23 mouse cellular contexts compared by ENCODE assay signal in genomic region chr2:173049231-173049630, GRCm38 (mm10). TPM values are rescaled to one million over a fixed set of nuclear protein-coding genes. Genes with fewer than 3 reads are reported as not detected.
DNase-seq lines count a peak whose midpoint lies in the region; ATAC-seq lines count a peak whose summit lies in the region.
"Had no signal": no experiment of that assay in that cellular context is flagged by ENCODE, and none has a peak within 500 bp of the region (broad histone marks: within the 10 kb centered on the region; RNA-seq: fewer than 3 reads in every experiment).

No protein-coding gene starts in this region.

- ATAC-seq in heart, embryonic 15.5 days (replicated peaks; ENCODE audit: insufficient number of reproducible peaks, insufficient read depth, low FRiP score, low read depth) = no peak
- ATAC-seq in heart, embryonic 12.5 days (ENCODE audit: insufficient number of reproducible peaks, low FRiP score) = no peak
- ATAC-seq in liver, embryonic 13.5 days (ENCODE audit: low read depth) = no peak
- ATAC-seq in liver, embryonic 11.5 days (replicated peaks; ENCODE audit: low FRiP score) = no peak
- ATAC-seq in embryonic facial prominence, embryonic 13.5 days (ENCODE audit: insufficient number of reproducible peaks, insufficient read depth, low FRiP score, low TSS enrichment, low read depth) = no peak
- ATAC-seq: inflammation-experienced regulatory T-cells, adult 6 months; lung, postnatal 0 days had no signal

- H3K36me3 ChIP-seq in heart, embryonic 15.5 days = no peaks in the 10 kb centered on the region
- H3K36me3 ChIP-seq in heart, embryonic 12.5 days = no peaks in the 10 kb centered on the region
- no peaks in the 10 kb centered on the region for H3K36me3 ChIP-seq in liver, embryonic 13.5 days
- H3K36me3 ChIP-seq in liver, embryonic 11.5 days (ENCODE audit: control insufficient read depth, insufficient read depth, low read length) = no peaks in the 10 kb centered on the region
- no peaks in the 10 kb centered on the region for H3K36me3 ChIP-seq in embryonic facial prominence, embryonic 13.5 days
- H3K36me3 ChIP-seq: embryonic facial prominence, embryonic 15.5 days; hindbrain, embryonic 12.5 days; limb, embryonic 10.5 days; midbrain, embryonic 12.5 days; neural tube, embryonic 13.5 days had no signal

- no peaks in the 10 kb centered on the region for H3K9me3 ChIP-seq in heart, embryonic 15.5 days (replicated peaks)
- H3K9me3 ChIP-seq in heart, embryonic 12.5 days (replicated peaks) = no peaks in the 10 kb centered on the region
- no peaks in the 10 kb centered on the region for H3K9me3 ChIP-seq in liver, embryonic 13.5 days (replicated peaks)
- no peaks in the 10 kb centered on the region for H3K9me3 ChIP-seq in liver, embryonic 11.5 days (ENCODE audit: control insufficient read depth, low read length)
- H3K9me3 ChIP-seq in embryonic facial prominence, embryonic 13.5 days = no peaks in the 10 kb centered on the region
- H3K9me3 ChIP-seq: embryonic facial prominence, embryonic 15.5 days; hindbrain, embryonic 12.5 days; limb, embryonic 10.5 days; midbrain, embryonic 12.5 days; neural tube, embryonic 13.5 days had no signal

- no peaks in the 10 kb centered on the region for H3K27me3 ChIP-seq in heart, embryonic 15.5 days
- no peaks in the 10 kb centered on the region for H3K27me3 ChIP-seq in heart, embryonic 12.5 days (replicated peaks)
- H3K27me3 ChIP-seq in liver, embryonic 13.5 days = 0 out of 2 replicates have a peak, but pooled peaks cover 5% of the 10 kb centered on the region
- H3K27me3 ChIP-seq in liver, embryonic 11.5 days (replicated peaks; ENCODE audit: control insufficient read depth, insufficient read depth, low read length) = no peaks in the 10 kb centered on the region; the same call in 1 of the 2 replicates
- H3K27me3 ChIP-seq in embryonic facial prominence, embryonic 13.5 days = no peaks in the 10 kb centered on the region
- H3K27me3 ChIP-seq: embryonic facial prominence, embryonic 15.5 days; neural tube, embryonic 13.5 days had no signal

- H3K4me2 ChIP-seq in heart, embryonic 15.5 days = no peak overlapping the region
- no peak overlapping the region for H3K4me2 ChIP-seq in heart, embryonic 12.5 days
- no peak overlapping the region for H3K4me2 ChIP-seq in liver, embryonic 13.5 days
- no peak overlapping the region for H3K4me2 ChIP-seq in liver, embryonic 11.5 days
- H3K4me2 ChIP-seq in embryonic facial prominence, embryonic 13.5 days = no peak overlapping the region
- H3K4me2 ChIP-seq: embryonic facial prominence, embryonic 15.5 days; hindbrain, embryonic 12.5 days; midbrain, embryonic 12.5 days; neural tube, embryonic 13.5 days had no signal

- 58% methylated on average over 3 of the region's 3 CpGs for WGBS in heart, embryonic 15.5 days
- WGBS in heart, embryonic 12.5 days = 64% methylated on average over 3 of the region's 3 CpGs
- 70% methylated on average over 3 of the region's 3 CpGs for WGBS in liver, embryonic 13.5 days (ENCODE audit: insufficient replicate concordance)
- 83% methylated on average over 3 of the region's 3 CpGs for WGBS in liver, embryonic 11.5 days
- 74% methylated on average over 3 of the region's 3 CpGs for WGBS in embryonic facial prominence, embryonic 13.5 days

- peak; percentile 3 for DNase-seq in adrenal gland, postnatal 10 days
- no peak for DNase-seq in adrenal gland, adult 18-20 months (ENCODE audit: low spot score in 2 of 2)
- no peak for DNase-seq in liver, embryonic 13.5 days
- no peak for DNase-seq in liver, embryonic 11.5 days (ENCODE audit: low spot score)
- no peak for DNase-seq in thymus, postnatal 14 days
- DNase-seq: adrenal gland, adult 2 months; cerebellum, adult 11 months; cerebellum, postnatal 10 days; kidney, postnatal 4 days; layer of hippocampus, adult 9-11 months; thymus, adult 2 months had no signal

- H3K4me1 ChIP-seq in heart, embryonic 15.5 days (replicated peaks) = peaks cover 66% of the 10 kb centered on the region
- peaks cover 71% of the 10 kb centered on the region for H3K4me1 ChIP-seq in heart, embryonic 12.5 days (replicated peaks)
- H3K4me1 ChIP-seq in liver, embryonic 13.5 days (replicated peaks) = peaks cover 71% of the 10 kb centered on the region
- peaks cover 29% of the 10 kb centered on the region for H3K4me1 ChIP-seq in liver, embryonic 11.5 days (replicated peaks; ENCODE audit: control insufficient read depth, insufficient read depth, low read length)
- peaks cover 18% of the 10 kb centered on the region for H3K4me1 ChIP-seq in embryonic facial prominence, embryonic 13.5 days

- H3K4me3 ChIP-seq in heart, embryonic 15.5 days = no peak overlapping the region
- no peak overlapping the region for H3K4me3 ChIP-seq in heart, embryonic 12.5 days
- no peak overlapping the region for H3K4me3 ChIP-seq in liver, embryonic 13.5 days (replicated peaks)
- no peak overlapping the region for H3K4me3 ChIP-seq in liver, embryonic 11.5 days (ENCODE audit: low read depth, low read length)
- no peak overlapping the region for H3K4me3 ChIP-seq in embryonic facial prominence, embryonic 13.5 days
- H3K4me3 ChIP-seq: embryonic facial prominence, embryonic 15.5 days; hindbrain, embryonic 12.5 days; left cerebral cortex, adult 2 months; limb, embryonic 10.5 days; midbrain, embryonic 12.5 days; neural tube, embryonic 13.5 days had no signal

- H3K9ac ChIP-seq in heart, embryonic 15.5 days = no peak overlapping the region
- no peak overlapping the region for H3K9ac ChIP-seq in heart, embryonic 12.5 days
- no peak overlapping the region for H3K9ac ChIP-seq in liver, embryonic 13.5 days
- no peak overlapping the region for H3K9ac ChIP-seq in liver, embryonic 11.5 days (ENCODE audit: low read depth, low read length)
- 0 out of 2 replicates have a peak overlapping the region, but pooled peaks have one; percentile 6 for H3K9ac ChIP-seq in embryonic facial prominence, embryonic 13.5 days
- H3K9ac ChIP-seq: embryonic facial prominence, embryonic 15.5 days; hindbrain, embryonic 12.5 days; liver, embryonic 14.5 days; midbrain, embryonic 12.5 days; neural tube, embryonic 13.5 days had no signal

- H3K27ac ChIP-seq in heart, embryonic 15.5 days = peak overlapping the region; percentile 7; the same call in 1 of the 2 replicates
- H3K27ac ChIP-seq in heart, embryonic 12.5 days (ENCODE audit: poor library complexity, severe bottlenecking) = no peak overlapping the region; the same call in 1 of the 2 replicates
- H3K27ac ChIP-seq in liver, embryonic 13.5 days = peak overlapping the region; percentile 70
- no peak overlapping the region for H3K27ac ChIP-seq in liver, embryonic 11.5 days (ENCODE audit: low read depth, low read length)
- no peak overlapping the region for H3K27ac ChIP-seq in embryonic facial prominence, embryonic 13.5 days
- H3K27ac ChIP-seq: embryonic facial prominence, embryonic 15.5 days; hindbrain, embryonic 12.5 days; left cerebral cortex, adult 2 months; midbrain, embryonic 12.5 days; neural tube, embryonic 13.5 days had no signal

RNA-seq across cellular contexts. Expression of gene Rbm38, which starts 28.9 kb away (rescaled TPM):
- 10 to 100 TPM; 25.3 to 39.6 TPM for total RNA-seq in adrenal gland, postnatal 10 days (2021)
- 10 to 100 TPM; 14.8 to 21.2 TPM for total RNA-seq in adrenal gland, adult 18-20 months (2021)
- 108 and 120 TPM in 2 replicates for polyA plus RNA-seq in heart, embryonic 15.5 days (2015; fragmentation: Nextera tagmentation; extraction: Ambion mirVana)
- 146 and 147 TPM in 2 replicates for polyA plus RNA-seq in heart, embryonic 12.5 days (2016; fragmentation: Nextera tagmentation; extraction: Ambion mirVana)
- 260 and 311 TPM in 2 replicates for polyA plus RNA-seq in liver, embryonic 13.5 days (2015; fragmentation: Nextera tagmentation; extraction: Ambion mirVana)
- 209 and 222 TPM in 2 replicates for polyA plus RNA-seq in liver, embryonic 11.5 days (2014; fragmentation: Nextera tagmentation; extraction: Ambion mirVana)
- polyA plus RNA-seq in embryonic facial prominence, embryonic 13.5 days (2015; fragmentation: Nextera tagmentation; extraction: Ambion mirVana) = 24.2 and 25.8 TPM in 2 replicates

RNA-seq across cellular contexts. Expression of gene Rae1, which starts 49.3 kb away (rescaled TPM):
- 10 to 100 TPM; 51.6 to 54.8 TPM for total RNA-seq in adrenal gland, postnatal 10 days (2021)
- 10 to 100 TPM; 54.5 to 67.4 TPM for total RNA-seq in adrenal gland, adult 18-20 months (2021)
- 84.8 and 96.2 TPM in 2 replicates for polyA plus RNA-seq in heart, embryonic 15.5 days (2015; fragmentation: Nextera tagmentation; extraction: Ambion mirVana)
- 102 and 103 TPM in 2 replicates for polyA plus RNA-seq in heart, embryonic 12.5 days (2016; fragmentation: Nextera tagmentation; extraction: Ambion mirVana)
- 94.5 and 96.8 TPM in 2 replicates for polyA plus RNA-seq in liver, embryonic 13.5 days (2015; fragmentation: Nextera tagmentation; extraction: Ambion mirVana)
- polyA plus RNA-seq in liver, embryonic 11.5 days (2014; fragmentation: Nextera tagmentation; extraction: Ambion mirVana) = 172 and 181 TPM in 2 replicates
- 137 and 148 TPM in 2 replicates for polyA plus RNA-seq in embryonic facial prominence, embryonic 13.5 days (2015; fragmentation: Nextera tagmentation; extraction: Ambion mirVana)

Comparison
In these comparisons a context has a peak if more than half of its experiments do, and no peak if none do; other contexts are left out.
1. H3K27ac ChIP-seq: peak in heart, embryonic 15.5 days (single experiment) and liver, embryonic 13.5 days (single experiment); none in heart, embryonic 12.5 days (single experiment), liver, embryonic 11.5 days (single experiment) and embryonic facial prominence, embryonic 13.5 days (single experiment).